Mouse (Mus musculus) spleen, adult 2 months (tissue): ENCODE data around the gene Fam234b.

Source experiments
- CTCF ChIP-seq: fragments of 200-500 bp; IDR thresholded peaks from 2 replicates; pipeline ENCODE4 v1.5.1; 2011; ENCODE audit warnings: mild to moderate bottlenecking, inconsistent platforms; ENCODE audit not compliant: insufficient read depth, insufficient read length, insufficient replicate concordance; ENCODE audit errors: extremely low read depth
- POLR2A ChIP-seq: fragments of 200-500 bp; IDR thresholded peaks from 2 replicates; pipeline ENCODE4 v1.6.1; 2011; ENCODE audit warnings: low read depth, low read length, inconsistent platforms

- TF ChIP-seq POLR2A (no peak), CTCF (no peak)
These were observed 34.8 kb downstream of the Fam234b start for GRCm38 (mm10) chr6:135232443-135233182.
